Mouse (Mus musculus): ENCODE data around the gene Tmprss11a. TPM values are rescaled to one million over a fixed set of nuclear protein-coding genes. Genes with fewer than 3 reads are reported as not detected.

Gene Tmprss11a
- polyA plus RNA-seq, 1 experiment from 2014 or later = not detected

- no peaks in the 10 kb centered on the region for H3K9me3 ChIP-seq (ENCODE audit: low read length)
- TF ChIP-seq CTCF (IDR thresholded peaks at IDR 0.05; ENCODE audit: low read depth) (no peak), EP300 (IDR thresholded peaks at IDR 0.05; ENCODE audit: low read depth) (no peak)
- H3K4me3 ChIP-seq (ENCODE audit: low read depth, low read length) = no peak overlapping the region
- H3K4me2 ChIP-seq (ENCODE audit: low read depth, low read length) = no peak overlapping the region
- 71% methylated on average over 7 of the region's 7 CpGs for WGBS (ENCODE audit: insufficient replicate concordance)
- ATAC-seq (no peak), DNase-seq (no peak)
- H3K36me3 ChIP-seq (replicated peaks; ENCODE audit: insufficient read depth, low read length) = no peaks in the 10 kb centered on the region
- H3K27ac ChIP-seq (ENCODE audit: low read depth) = no peak overlapping the region
- no peaks in the 10 kb centered on the region for H3K4me1 ChIP-seq (ENCODE audit: insufficient read depth)
- no peak overlapping the region for H3K9ac ChIP-seq (replicated peaks)
- no peaks in the 10 kb centered on the region for H3K27me3 ChIP-seq (ENCODE audit: insufficient read depth, low read length)
These were observed 54.5 kb downstream of the Tmprss11a start for GRCm38 (mm10) chr5:86414280-86414679.

- Histone ChIP-seq H3K9me3 (ENCODE audit: low read length) (no peaks in the 10 kb centered on the region), H3K27ac (ENCODE audit: low read depth) (no peak overlapping the region), H3K4me1 (ENCODE audit: insufficient read depth) (no peaks in the 10 kb centered on the region), H3K27me3 (ENCODE audit: insufficient read depth, low read length) (no peaks in the 10 kb centered on the region), H3K9ac (replicated peaks) (no peak overlapping the region), H3K36me3 (replicated peaks; ENCODE audit: insufficient read depth, low read length) (no peaks in the 10 kb centered on the region), H3K4me2 (ENCODE audit: low read depth, low read length) (no peak overlapping the region), H3K4me3 (ENCODE audit: low read depth, low read length) (no peak overlapping the region)
- ATAC-seq = no peak
- WGBS (ENCODE audit: insufficient replicate concordance) = 24% methylated on average over 3 of the region's 3 CpGs
- TF ChIP-seq CTCF (IDR thresholded peaks at IDR 0.05; ENCODE audit: low read depth) (peak; percentile 55), EP300 (IDR thresholded peaks at IDR 0.05; ENCODE audit: low read depth) (no peak)
- no peak for DNase-seq
These were observed 58.0 kb downstream of the Tmprss11a start for GRCm38 (mm10) chr5:86410815-86411214.

DNA sequence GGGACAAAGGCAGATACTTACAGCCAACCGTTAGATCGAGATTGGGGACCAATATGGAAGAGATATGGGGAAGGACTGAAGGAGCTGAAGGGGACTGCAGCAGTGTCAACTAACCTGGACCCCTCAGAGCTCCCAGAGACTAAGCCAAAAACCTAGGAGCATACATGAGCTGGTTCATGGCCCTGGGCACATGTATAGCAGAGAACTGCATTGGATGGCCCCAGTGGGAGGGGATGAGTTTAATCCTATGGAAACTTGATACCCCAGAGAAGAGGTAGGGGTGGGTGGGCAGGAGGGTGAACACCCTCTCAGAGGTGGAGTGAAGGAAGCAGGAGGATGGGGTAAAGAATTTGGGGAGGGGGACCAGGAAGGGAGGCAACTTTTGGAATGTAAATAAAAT is 60.8 kb downstream of the Tmprss11a start:
- Histone ChIP-seq H3K27me3 (ENCODE audit: insufficient read depth, low read length) (no peaks in the 10 kb centered on the region), H3K4me2 (ENCODE audit: low read depth, low read length) (no peak overlapping the region), H3K4me1 (ENCODE audit: insufficient read depth) (no peaks in the 10 kb centered on the region), H3K9ac (replicated peaks) (no peak overlapping the region), H3K36me3 (replicated peaks; ENCODE audit: insufficient read depth, low read length) (no peaks in the 10 kb centered on the region), H3K9me3 (ENCODE audit: low read length) (no peaks in the 10 kb centered on the region), H3K4me3 (ENCODE audit: low read depth, low read length) (no peak overlapping the region), H3K27ac (ENCODE audit: low read depth) (no peak overlapping the region)
- DNase-seq = no peak
- no peak for ATAC-seq
- WGBS (ENCODE audit: insufficient replicate concordance) = 69% methylated on average over 2 of the region's 2 CpGs
- TF ChIP-seq CTCF (IDR thresholded peaks at IDR 0.05; ENCODE audit: low read depth) (no peak), EP300 (IDR thresholded peaks at IDR 0.05; ENCODE audit: low read depth) (no peak)

DNA sequence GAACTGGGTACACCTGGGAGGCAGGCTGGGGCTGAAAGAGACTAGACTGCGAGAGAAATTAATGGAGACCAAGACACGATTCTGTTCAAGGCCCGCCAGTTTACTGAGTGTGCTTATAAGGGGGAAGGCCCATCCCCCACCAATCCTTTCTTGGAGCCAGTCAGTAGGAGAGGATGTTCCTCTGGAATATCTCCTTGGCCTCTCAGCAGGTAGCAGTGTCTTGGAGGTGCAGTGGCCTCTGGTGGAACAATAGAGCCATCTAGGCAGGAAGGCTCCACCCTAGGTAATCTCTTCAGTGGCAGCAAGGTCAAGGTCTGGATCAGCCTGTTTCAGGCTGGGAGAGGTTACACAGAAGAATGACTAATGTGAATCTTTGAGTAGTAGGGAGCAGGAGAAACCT is 61.6 kb downstream of the Tmprss11a start:
- TF ChIP-seq CTCF (IDR thresholded peaks at IDR 0.05; ENCODE audit: low read depth) = no peak
- TF ChIP-seq EP300 (IDR thresholded peaks at IDR 0.05; ENCODE audit: low read depth) = no peak
- WGBS (ENCODE audit: insufficient replicate concordance) = 70% methylated on average over 3 of the region's 3 CpGs

GRCm38 (mm10) chr5:86373320-86373719 is 95.5 kb downstream of the Tmprss11a start, which contains the start of gene Tmprss11d:
TSS of gene Tmprss11d (minus strand) at chr5:86373420.
- no peak for ATAC-seq

More for the DNA sequence above, 61.6 kb downstream of the Tmprss11a start:
- Histone ChIP-seq H3K27ac (ENCODE audit: low read depth) (no peak overlapping the region), H3K36me3 (replicated peaks; ENCODE audit: insufficient read depth, low read length) (no peaks in the 10 kb centered on the region), H3K9me3 (ENCODE audit: low read length) (no peaks in the 10 kb centered on the region), H3K27me3 (ENCODE audit: insufficient read depth, low read length) (no peaks in the 10 kb centered on the region), H3K4me1 (ENCODE audit: insufficient read depth) (no peaks in the 10 kb centered on the region), H3K4me2 (ENCODE audit: low read depth, low read length) (no peak overlapping the region), H3K4me3 (ENCODE audit: low read depth, low read length) (no peak overlapping the region), H3K9ac (replicated peaks) (no peak overlapping the region)
- DNase-seq (no peak), ATAC-seq (no peak)

More at GRCm38 (mm10) chr5:86373320-86373719, 95.5 kb downstream of the Tmprss11a start, which contains the start of gene Tmprss11d:
- Histone ChIP-seq H3K36me3 (replicated peaks; ENCODE audit: insufficient read depth, low read length) (no peaks in the 10 kb centered on the region), H3K4me2 (ENCODE audit: low read depth, low read length) (no peak within 1 kb of the TSS), H3K9me3 (ENCODE audit: low read length) (no peaks in the 10 kb centered on the region), H3K9ac (replicated peaks) (no peak within 1 kb of the TSS), H3K27me3 (ENCODE audit: insufficient read depth, low read length) (no peaks in the 10 kb centered on the region), H3K27ac (ENCODE audit: low read depth) (no peak within 1 kb of the TSS), H3K4me3 (ENCODE audit: low read depth, low read length) (no peak within 1 kb of the TSS), H3K4me1 (ENCODE audit: insufficient read depth) (no peaks in the 10 kb centered on the region)
- no peak for TF ChIP-seq EP300 (IDR thresholded peaks at IDR 0.05; ENCODE audit: low read depth)
- no peak for TF ChIP-seq CTCF (IDR thresholded peaks at IDR 0.05; ENCODE audit: low read depth)
- 53% methylated on average over 3 of the region's 3 CpGs for WGBS (ENCODE audit: insufficient replicate concordance)
- DNase-seq = no peak

Other genes starting within 250 kb of the Tmprss11a start
- not detected in 2 replicates for gene Tmprss11c, start 179.7 kb downstream of the Tmprss11a start, polyA plus RNA-seq (2015; fragmentation: Nextera tagmentation; extraction: Ambion mirVana)
- gene Tmprss11d, start 95.6 kb downstream of the Tmprss11a start, polyA plus RNA-seq (2015; fragmentation: Nextera tagmentation; extraction: Ambion mirVana) = not detected in 2 replicates
- gene Tmprss11g, start 49.6 kb upstream of the Tmprss11a start, polyA plus RNA-seq (2015; fragmentation: Nextera tagmentation; extraction: Ambion mirVana) = not detected in 2 replicates
- gene Tmprss11f, start 163.4 kb upstream of the Tmprss11a start, polyA plus RNA-seq (2015; fragmentation: Nextera tagmentation; extraction: Ambion mirVana) = not detected in 2 replicates
- not detected in 2 replicates for gene Tmprss11b, start 207.4 kb upstream of the Tmprss11a start, polyA plus RNA-seq (2015; fragmentation: Nextera tagmentation; extraction: Ambion mirVana)

Data from liver, postnatal 0 days (tissue).